Mouse (Mus musculus) olfactory bulb, adult 2 months (tissue): ENCODE measurements around the gene Arid1b.

ENCODE experiments used
- CTCF ChIP-seq: fragments of 200-500 bp; IDR thresholded peaks from 2 replicates; pipeline ENCODE4 v1.5.1; 2012; ENCODE audit warnings: low read depth, mild to moderate bottlenecking, low read length, moderate library complexity; ENCODE audit not compliant: insufficient read depth
- POLR2A ChIP-seq: fragments of 200-500 bp; IDR thresholded peaks from 2 replicates; pipeline ENCODE4 v1.6.1; 2012; ENCODE audit warnings: mild to moderate bottlenecking, low read depth, low read length, moderate library complexity; ENCODE audit not compliant: insufficient read depth

DNA sequence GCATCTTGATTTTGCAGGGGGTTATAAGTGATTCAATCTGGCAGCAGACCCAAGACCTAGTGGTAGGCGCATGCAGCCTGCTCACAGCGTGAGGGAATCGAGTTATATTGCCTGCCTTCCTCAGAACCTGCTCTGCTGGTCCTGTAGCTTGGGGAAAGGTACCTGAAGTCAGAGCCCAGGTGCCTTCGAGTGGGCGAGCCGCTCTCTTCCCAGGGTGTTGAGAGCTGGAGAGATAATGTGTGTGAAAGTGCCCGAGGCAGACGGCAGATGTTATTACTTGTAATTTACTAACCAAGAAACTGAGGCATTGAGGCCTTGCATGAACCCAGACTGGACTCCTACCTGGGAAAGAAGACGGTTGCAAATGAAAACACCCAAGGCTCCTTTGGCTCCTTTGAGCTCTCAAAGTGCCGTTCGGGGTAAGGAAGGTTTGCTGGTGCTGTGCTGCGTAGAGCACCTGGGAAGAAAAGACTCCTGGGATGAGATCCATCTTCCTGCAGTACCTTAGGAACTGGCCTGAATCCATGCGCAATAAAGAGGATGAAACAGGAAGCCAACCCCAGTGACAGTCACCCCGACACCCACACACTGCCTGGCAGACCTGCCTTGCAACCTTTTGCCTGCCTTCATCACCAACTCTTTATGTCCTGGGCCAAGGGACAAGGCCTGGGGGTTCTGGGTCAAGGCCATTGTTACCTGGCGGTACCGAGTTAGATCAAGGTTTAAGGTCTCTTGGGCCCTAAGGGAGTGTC, 401.5 kb downstream of the Arid1b start:
- TF ChIP-seq CTCF = no peak
- TF ChIP-seq POLR2A = no peak
